Mouse (Mus musculus) urinary bladder, postnatal 25 days (tissue): ENCODE results near the gene Wdr90.

Source experiments
- DNase-seq: peaks from one replicate; pipeline ENCODE4 v3.0.0; 2022; ENCODE audit warnings: low spot score

Wdr90 gene

GRCm38 (mm10) chr17:25802825-25803517, 58.3 kb downstream of the Wdr90 start:
- no peak for DNase-seq

DNA sequence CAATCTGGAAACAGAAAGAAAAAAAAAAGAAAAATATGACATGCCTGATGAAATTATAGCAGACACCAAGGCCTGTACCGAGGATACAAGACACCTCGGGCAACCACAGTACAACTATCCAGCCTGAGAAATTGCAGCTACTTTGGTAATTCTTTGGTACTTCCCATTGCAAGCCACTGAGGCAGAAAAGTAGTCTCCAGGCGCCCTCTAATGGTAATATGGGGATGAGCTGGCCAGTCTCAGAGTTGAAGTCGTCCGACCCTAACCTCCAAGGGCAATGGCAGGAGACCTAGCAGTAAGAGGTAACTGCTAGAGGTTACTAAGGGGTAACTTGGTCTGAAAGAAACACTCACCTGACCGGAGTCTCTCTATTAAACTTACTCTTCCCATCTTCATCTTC, 60.3 kb downstream of the Wdr90 start:
- DNase-seq: no peak

DNA sequence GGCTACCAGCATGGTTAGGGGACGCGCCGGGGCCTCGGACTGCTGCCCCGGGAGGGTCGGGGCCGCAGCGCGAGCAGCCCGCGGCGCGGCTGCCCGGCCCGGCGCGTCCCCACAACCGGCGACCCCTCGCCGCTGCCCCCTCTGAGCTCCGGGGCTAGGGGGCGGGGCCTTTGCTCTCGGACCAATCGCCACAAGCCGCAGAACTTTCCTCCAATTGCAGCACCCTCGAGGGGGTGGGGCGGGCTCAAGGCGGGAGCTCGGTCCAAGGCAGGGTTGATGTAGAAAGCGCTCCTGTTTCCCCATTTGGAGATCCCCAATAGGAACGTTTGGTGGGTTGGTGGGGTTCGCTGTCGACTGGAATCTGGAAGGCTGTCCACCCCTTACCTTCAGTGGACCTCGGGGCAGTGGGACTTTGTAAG, 64.3 kb downstream of the Wdr90 start, which contains the start of gene Metrn:
Gene Metrn (minus strand): TSS at position 186 of the 419 bp plus-strand sequence.
- peak; percentile 87 for DNase-seq

DNA sequence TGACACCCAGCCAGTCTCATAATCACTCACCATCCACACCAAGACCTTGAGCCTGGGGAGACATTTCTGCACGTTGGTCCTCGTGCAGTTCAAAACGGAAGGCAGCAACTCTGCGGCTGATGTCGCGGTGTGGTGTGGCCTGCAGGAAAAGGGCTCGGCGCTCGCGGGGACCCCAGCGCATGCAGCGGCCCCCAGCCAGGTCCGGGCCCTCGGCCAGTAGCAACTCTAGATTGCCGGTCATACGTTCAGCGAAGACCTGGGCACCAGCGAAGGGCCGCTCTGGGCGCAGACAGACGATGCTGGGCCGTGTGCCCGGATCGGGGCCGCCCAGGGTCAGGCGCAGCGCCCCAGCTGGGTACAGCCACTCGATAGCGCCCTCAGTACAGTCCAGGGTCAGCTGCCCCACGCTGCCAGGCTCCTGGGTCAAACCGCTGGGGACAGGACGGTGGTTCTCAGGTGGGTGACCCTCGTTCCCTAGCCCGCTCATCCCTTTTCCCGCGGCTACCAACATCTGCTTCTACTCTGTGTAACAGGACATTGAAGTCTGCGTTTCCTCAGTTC, 65.0 kb downstream of the Wdr90 start:
- no peak for DNase-seq

GRCm38 (mm10) chr17:25795609-25796092, 65.7 kb downstream of the Wdr90 start, which contains the start of gene AC134908.4:
Gene AC134908.4, minus strand, starts transcription at chr17:25795659.
- DNase-seq: no peak

GRCm38 (mm10) chr17:25794998-25795397, 66.3 kb downstream of the Wdr90 start:
- no peak for DNase-seq
